Mouse (Mus musculus) brown adipose tissue, adult 24 weeks (tissue): Measurements from ENCODE around the gene Mbnl1. TPM values are rescaled to one million over a fixed set of nuclear protein-coding genes. Genes with fewer than 3 reads are reported as not detected.
"Not testable (repeated sequence)": the region's sequence is repeated elsewhere in the genome, so short reads cannot be mapped to it uniquely, and the experiment has no call there.

Source experiments
- H3K27ac ChIP-seq: fragments of 200-500 bp; replicated peaks from 2 replicates; pipeline ENCODE4 v1.5.1; 2012; ENCODE audit warnings: low read depth, mild to moderate bottlenecking, low read length
- H3K4me1 ChIP-seq: fragments of 200-500 bp; 2 replicates; pipeline ENCODE4 v1.6.1; 2012; ENCODE audit warnings: low read length, mixed read lengths; ENCODE audit not compliant: control insufficient read depth, insufficient read depth, insufficient read length
- H3K4me3 ChIP-seq: fragments of 200-500 bp; 2 replicates; pipeline ENCODE4 v1.5.1; 2012; ENCODE audit warnings: low read depth, mild to moderate bottlenecking, low read length, moderate library complexity; ENCODE audit not compliant: insufficient read depth
- polyA plus RNA-seq: library from polyadenylated mRNA; stranded (reverse); fragments of >200 nt; gene quantifications from 2 replicates; pipeline ENCODE4 v1.2.4, GENCODE M21; 2012; ENCODE audit not compliant: missing spikeins, insufficient read depth, insufficient read length

Mbnl1 gene
- 127 and 136 TPM in 2 replicates for polyA plus RNA-seq

DNA sequence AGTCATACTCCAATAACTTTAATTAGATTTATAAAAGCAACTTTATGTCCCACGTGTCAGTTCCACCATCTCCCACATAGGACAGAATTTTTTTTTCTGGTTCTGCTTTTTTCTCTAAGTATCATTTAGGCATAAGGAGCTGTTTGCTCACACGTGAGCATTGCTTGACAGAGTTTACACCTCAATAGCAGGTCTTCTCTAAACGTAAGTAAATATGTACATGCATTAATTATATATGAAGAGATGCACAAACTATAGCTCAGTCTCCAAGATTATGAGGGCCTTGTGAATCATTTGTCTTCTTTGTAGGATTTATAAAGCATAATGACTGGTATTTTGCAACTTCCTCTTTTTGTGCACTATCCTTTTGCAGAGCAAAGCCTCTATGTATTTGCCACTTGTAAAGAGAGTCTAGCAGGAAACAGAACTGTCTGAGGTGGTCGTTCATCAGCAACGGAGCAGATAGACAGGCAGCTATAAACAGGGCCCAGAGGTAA lies at the start of gene Mbnl1:
Mbnl1 (plus strand) TSS at position 150 of the 497 bp plus-strand sequence.
- Histone ChIP-seq H3K4me1 (peaks cover 3% of the 10 kb centered on the region; the same call in 1 of the 2 replicates), H3K27ac (no peak within 1 kb of the TSS), H3K4me3 (no peak within 1 kb of the TSS)

DNA sequence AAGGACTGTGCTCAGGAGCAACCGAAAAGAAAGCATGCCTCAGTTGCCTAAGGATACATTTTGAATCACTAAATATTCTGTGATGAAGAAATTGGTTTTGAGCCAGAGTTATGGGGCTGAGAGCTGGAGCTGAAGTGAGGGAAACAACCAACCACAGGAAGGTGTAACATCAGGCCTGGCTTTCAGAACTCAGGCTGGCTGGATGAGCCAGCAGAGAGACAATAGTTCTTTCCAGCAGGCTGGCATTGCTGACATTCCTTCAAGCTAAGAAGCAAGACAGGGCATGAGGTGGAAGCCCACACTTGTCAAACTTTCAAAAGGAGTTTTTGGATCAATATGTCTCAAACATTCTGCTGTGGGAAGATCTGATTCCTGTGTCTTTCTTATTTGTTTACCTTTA lies 48.5 kb upstream of the Mbnl1 start:
- Histone ChIP-seq H3K4me1 (no peaks in the 10 kb centered on the region), H3K4me3 (no peak overlapping the region), H3K27ac (no peak overlapping the region)

DNA sequence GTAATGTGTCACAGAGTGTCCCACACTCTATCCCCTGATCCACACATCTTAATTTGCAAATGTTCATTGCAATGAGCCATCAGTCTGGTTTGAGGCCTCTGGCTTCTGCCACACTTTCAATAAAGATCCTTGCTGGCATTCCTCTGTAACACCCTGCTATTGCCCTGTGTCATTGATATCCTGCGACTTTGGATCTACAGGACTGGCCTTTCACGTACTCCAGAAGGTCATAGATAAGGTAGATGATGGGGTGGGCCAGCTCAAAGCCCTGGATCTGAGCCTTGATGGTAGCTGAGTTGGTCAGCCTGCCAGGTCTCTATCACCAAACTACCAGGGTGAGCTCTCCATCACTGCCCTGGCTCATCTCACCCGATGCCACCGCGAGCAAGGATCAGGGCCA lies 43.6 kb upstream of the Mbnl1 start:
- Histone ChIP-seq H3K4me1 (no peaks in the 10 kb centered on the region), H3K4me3 (no peak overlapping the region), H3K27ac (no peak overlapping the region)

DNA sequence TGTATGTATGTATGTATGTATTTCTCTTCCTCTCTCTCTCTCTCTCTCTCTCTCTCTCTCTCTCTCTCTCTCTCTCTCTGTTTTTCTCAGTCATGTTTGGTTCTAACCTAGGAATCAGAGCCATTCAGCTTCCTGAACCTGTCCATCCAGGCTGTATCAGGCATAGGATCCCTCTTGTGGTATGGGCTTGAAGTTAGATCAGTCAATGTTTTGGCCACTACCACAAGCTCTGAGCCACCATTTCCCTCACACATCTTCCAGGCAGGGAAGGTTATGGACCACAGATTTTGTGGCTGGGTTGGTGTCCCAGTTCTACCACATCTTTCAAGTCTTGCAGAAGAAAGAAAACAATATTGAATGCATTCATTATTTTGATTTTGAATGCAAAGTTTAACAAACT lies 35.4 kb upstream of the Mbnl1 start:
- H3K4me3 ChIP-seq = no peak overlapping the region
- peak overlapping the region; percentile 99 for H3K27ac ChIP-seq

DNA sequence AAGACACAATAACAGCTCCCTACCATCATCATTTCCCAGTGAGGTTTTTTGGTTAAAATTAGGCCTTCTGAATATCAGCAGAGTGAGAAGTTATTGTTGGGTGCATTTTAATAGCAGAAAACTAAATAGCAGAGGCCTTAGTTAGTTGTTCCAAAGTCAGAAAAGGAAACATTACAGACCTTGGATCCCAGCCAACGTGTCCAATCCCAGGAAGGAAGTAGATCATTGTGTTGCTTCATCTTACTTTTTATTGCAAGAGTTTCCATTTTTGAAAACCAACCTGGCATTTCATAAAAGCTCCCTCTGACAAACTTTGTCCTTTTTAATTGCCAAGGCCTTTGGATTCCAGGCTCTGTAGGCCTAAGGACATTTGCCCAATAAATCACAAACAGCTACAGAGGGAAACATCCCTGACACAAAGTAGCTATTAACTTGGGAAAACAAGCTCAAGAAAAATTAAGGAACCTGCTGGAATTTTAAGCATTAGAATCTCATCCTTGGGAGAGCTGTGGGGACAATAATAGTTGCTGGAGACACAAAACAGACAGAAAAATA lies 34.9 kb upstream of the Mbnl1 start:
- Histone ChIP-seq H3K4me1 (peaks cover 4% of the 10 kb centered on the region), H3K27ac (peak overlapping the region; percentile 99), H3K4me3 (no peak overlapping the region)

More for the DNA sequence above, 35.4 kb upstream of the Mbnl1 start:
- peaks cover 4% of the 10 kb centered on the region for H3K4me1 ChIP-seq

DNA sequence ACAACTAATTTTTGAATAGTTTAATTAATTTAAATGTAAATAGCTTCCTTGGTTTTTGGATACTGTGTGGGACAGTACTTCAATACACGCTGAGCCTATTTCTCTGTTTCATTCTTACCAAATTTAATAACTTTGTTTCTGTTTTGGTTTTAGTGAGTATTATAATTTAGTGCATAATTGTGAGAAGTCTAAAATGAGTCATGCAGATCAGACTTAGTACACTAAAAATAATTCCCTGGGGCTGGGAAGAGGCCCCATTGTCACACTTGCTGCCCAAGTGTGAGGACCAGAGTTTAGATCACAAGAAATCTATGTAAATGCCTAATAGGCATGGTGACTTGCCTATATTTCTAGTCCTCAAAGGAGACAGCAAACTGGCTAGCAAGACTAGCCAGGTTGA lies 33.9 kb upstream of the Mbnl1 start:
- Histone ChIP-seq H3K4me1 (peaks cover 4% of the 10 kb centered on the region), H3K4me3 (no peak overlapping the region), H3K27ac (peak overlapping the region; percentile 63)

DNA sequence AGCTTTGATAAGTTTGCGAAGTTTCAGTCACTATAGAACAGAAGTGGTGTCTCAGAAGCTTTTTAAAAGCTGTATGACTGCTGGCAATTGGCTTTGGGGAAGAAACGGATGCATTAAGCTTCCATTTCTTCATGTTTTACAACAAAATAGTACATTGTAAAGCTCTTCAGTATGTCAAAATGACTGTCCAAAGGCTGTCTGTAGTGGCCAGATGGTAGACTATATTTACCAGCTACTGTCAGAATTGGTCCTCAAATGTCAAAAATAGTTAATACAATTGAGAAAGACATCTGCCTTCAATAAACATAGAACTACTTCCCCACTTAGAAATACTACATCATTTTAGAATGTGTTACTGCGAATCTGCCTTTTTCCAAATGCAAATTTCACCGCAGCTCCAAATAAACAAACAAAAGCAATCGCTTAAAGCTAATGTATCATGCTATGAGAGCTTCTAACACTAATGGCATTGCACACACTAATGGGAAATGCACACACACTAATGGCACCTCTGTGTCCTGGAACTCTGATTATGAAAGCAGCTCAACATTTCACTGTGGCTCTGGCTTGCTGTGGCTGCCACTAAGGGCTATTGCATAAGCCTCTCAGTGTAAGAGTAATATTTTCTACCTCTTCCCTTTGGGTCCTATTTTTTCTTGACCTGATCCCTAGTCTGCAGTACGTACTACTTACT lies 10.7 kb upstream of the Mbnl1 start:
- no peak overlapping the region for H3K4me3 ChIP-seq
- H3K27ac ChIP-seq = peak overlapping the region; percentile 60; the same call in 1 of the 2 replicates

DNA sequence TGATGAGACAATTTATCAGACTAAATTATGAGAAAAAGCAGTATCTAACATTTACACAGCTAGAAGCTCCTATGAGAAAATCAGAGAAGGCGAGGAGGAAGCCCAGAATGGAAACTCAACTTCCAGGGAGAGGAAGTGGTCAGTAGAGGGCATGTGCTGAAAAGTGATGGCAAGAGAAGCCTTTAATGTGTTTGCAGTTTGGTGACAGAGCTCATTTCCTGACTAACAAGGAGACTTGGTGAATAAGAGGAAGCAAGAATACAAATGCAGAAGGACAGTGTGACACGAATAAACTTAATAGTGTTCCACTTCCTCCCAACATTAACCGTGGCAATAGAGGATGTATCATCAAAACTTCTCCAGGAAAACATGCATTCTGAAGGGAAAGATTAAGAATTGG lies 4.0 kb upstream of the Mbnl1 start:
- H3K4me3 ChIP-seq, H3K27ac ChIP-seq, H3K4me1 ChIP-seq: not testable (repeated sequence)

More for the DNA sequence above, 10.7 kb upstream of the Mbnl1 start:
- H3K4me1 ChIP-seq = peaks cover 3% of the 10 kb centered on the region; the same call in 1 of the 2 replicates

DNA sequence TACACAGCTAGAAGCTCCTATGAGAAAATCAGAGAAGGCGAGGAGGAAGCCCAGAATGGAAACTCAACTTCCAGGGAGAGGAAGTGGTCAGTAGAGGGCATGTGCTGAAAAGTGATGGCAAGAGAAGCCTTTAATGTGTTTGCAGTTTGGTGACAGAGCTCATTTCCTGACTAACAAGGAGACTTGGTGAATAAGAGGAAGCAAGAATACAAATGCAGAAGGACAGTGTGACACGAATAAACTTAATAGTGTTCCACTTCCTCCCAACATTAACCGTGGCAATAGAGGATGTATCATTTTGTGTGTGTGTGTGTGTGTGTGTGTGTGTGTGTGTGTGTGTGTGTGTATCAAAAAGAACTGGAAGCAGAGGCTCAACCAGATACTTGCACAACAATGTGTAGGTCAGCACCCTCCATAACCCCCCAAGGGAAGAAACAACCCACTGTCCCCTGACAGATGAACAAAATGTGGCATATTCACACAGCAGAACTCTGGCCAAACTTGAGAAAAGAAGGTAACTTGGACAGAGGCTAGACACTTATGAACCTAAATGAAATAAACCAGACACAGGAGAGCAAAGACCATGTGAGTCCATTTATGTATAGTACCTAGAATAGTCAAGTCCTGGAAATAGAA lies 3.3 kb upstream of the Mbnl1 start:
- H3K27ac ChIP-seq = peak overlapping the region; percentile 73
- not testable (repeated sequence) for H3K4me3 ChIP-seq, H3K4me1 ChIP-seq

DNA sequence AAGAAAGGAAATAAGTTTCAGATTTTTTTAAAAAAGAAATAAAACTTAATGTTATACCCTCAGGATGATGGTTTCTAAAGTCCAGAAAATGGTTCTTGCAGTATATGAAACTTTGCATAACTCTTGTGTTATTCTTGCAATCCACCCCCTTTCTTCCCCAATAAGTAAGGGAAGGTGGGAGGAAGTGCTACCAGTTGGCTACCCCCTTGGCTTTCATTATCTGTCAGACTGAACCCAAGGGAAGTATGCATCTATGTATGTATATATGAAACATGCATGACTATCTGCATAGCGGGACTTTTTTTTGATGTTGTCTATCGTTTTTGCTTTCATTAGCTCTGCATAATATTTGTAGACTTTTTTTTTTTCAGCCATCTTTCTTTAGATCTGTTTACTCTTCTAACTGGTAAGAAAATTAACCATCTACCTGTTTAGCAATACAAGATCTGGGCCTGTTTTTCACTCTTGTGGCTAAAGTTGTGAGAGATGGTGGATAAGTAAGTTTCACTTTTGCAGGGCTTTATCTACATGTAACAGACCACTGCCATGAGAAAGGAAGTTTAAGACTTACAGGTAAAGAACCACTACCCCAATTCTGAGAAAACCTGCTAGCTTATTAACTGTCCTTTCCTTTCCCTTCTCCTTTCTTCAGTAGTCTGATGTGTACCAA lies 484 bp upstream of the Mbnl1 start:
- Histone ChIP-seq H3K4me3 (no peak overlapping the region), H3K4me1 (peaks cover 3% of the 10 kb centered on the region; the same call in 1 of the 2 replicates), H3K27ac (no peak overlapping the region)

DNA sequence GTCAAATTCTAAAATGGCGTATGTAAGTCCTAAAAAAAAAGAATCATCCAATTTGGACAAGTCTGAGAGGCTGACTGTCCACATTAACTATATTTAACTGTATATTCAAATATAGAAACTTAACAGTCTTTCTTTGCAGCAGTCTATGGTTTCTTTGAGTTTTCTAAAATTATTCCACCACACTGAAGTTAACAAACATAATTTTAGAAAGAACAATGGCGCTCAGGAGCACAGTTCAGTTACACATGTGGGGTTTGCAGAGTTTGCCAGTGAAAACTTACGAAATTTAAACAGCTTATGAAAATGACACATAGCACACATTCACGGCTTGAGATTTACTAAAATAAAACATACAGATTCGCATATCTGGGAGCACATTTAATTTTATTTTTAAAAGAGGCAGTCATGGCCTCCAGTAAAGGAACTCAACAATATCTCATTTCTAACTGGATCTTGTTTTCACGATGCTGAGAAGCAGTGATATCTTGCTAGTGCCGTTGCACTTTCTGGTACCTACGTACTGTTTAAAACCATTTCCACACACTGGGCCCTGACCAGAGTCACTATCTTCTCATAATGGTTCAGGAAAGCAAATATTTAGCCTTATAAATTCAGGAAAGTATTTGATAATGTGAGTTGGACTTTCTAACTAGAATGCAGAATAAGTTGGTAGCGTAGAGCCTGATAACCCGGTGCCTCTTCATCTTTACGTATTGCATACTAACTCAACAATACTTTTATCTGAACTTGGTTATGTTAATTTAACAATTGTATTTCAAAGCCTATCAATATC lies 1.4 kb downstream of the Mbnl1 start:
- no peak overlapping the region for H3K4me3 ChIP-seq
- H3K27ac ChIP-seq = no peak overlapping the region; the same call in 1 of the 2 replicates
- H3K4me1 ChIP-seq = peaks cover 3% of the 10 kb centered on the region; the same call in 1 of the 2 replicates

DNA sequence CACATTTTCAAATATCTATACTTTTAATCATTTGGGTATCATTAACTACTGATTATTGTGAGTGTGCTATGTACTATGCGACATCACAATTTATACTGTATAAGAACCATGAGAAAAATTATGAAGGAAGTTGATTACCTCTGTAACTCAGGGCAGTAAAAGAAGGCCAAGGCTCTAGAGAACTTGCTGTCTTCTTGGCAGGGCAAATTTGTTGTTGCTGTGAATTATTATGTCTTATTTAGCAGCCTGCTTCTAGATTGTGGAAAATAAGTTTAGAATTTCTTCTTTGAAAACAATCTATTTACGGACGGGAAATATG lies 2.0 kb downstream of the Mbnl1 start:
- Histone ChIP-seq H3K4me3 (no peak overlapping the region), H3K27ac (no peak overlapping the region), H3K4me1 (no peaks in the 10 kb centered on the region)

DNA sequence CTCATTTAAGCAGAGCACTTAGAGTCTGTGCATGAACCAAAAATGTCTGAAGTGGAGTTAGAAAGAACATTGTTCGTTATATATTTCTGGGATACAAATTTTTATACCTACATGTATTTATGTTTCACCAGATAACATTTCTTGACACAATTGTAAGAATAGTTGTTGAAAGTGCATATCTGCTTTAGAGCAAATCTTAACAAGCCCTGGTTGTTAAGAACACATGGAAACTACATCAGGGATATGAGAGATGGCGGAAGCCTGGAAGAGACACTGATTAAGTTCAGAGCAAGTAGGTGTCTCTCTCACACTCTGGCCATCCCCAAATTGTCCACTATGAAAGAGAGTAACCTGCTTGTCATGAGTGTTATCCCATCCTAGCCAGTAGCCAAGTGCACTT lies 2.4 kb downstream of the Mbnl1 start:
- no peak overlapping the region for H3K27ac ChIP-seq
- peak overlapping the region; percentile 18; the same call in 1 of the 2 replicates for H3K4me3 ChIP-seq
- no peaks in the 10 kb centered on the region for H3K4me1 ChIP-seq

DNA sequence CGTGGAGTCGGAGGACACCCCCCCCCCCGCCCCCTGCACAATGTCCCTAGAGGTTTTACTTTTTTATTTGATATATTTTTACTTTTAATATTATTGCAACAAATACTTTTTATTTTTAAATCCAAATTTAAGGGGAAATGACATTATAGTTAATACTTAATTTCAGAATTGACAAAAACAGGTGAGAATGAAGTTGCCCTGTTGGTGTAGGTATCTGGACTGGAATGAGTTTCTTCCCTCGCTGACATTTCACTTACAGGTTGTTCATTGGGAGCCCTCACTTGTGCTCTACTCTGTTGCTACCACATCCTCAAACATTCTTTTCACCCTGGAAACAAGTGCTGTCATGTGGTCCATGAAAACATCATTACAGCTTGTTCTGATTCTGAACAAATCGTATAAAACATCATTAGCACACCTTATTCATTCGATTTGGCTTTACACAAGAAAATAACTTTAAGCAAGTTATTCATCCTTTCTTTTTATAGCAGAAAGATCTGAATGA lies 4.2 kb downstream of the Mbnl1 start:
- peaks cover 2% of the 10 kb centered on the region; the same call in 1 of the 2 replicates for H3K4me1 ChIP-seq
- H3K27ac ChIP-seq = no peak overlapping the region
- H3K4me3 ChIP-seq = no peak overlapping the region
